Mouse (Mus musculus): ENCODE results near the gene Zyx. TPM values are rescaled to one million over a fixed set of nuclear protein-coding genes. Genes with fewer than 3 reads are reported as not detected.

Gene Zyx
- polyA plus RNA-seq, 1 experiment, result 42.6 TPM

GRCm38 (mm10) chr6:42324067-42324481 is 25.4 kb upstream of the Zyx start:
- Histone ChIP-seq H3K27me3 (ENCODE audit: control insufficient read depth, insufficient read depth, low read length, poor library complexity, severe bottlenecking) (peaks cover 6% of the 10 kb centered on the region; the same call in 1 of the 2 replicates), H3K9ac (ENCODE audit: low read depth, poor library complexity, severe bottlenecking) (peak overlapping the region; percentile 26), H3K9me3 (replicated peaks; ENCODE audit: control insufficient read depth, insufficient read depth, low read length, poor library complexity, severe bottlenecking) (no peaks in the 10 kb centered on the region), H3K4me1 (ENCODE audit: control insufficient read depth, insufficient read depth, low read length) (no peaks in the 10 kb centered on the region), H3K27ac (ENCODE audit: insufficient read depth, low read length) (no peak overlapping the region), H3K36me3 (ENCODE audit: control insufficient read depth, insufficient read depth, low read length, poor library complexity, severe bottlenecking) (no peaks in the 10 kb centered on the region), H3K4me3 (ENCODE audit: low read depth, low read length) (peak overlapping the region; percentile 89)
- TF ChIP-seq POLR2A (IDR thresholded peaks at IDR 0.05; ENCODE audit: insufficient read depth, low read length), result no peak
- no peak for TF ChIP-seq CTCF (IDR thresholded peaks at IDR 0.05; ENCODE audit: low read depth, low read length)
- TF ChIP-seq EP300 (IDR thresholded peaks at IDR 0.05; ENCODE audit: insufficient read depth, low read depth, low read length), result no peak

- H3K27ac ChIP-seq (ENCODE audit: insufficient read depth, low read length), result no peak within 1 kb of the TSS
- H3K36me3 ChIP-seq (ENCODE audit: control insufficient read depth, insufficient read depth, low read length, poor library complexity, severe bottlenecking), result no peaks in the 10 kb centered on the region
Observed at GRCm38 (mm10) chr6:42324482-42325267, 24.8 kb upstream of the Zyx start, which contains the start of gene Fam131b. Gene Fam131b, minus strand, starts transcription at chr6:42324643.

GRCm38 (mm10) chr6:42325268-42325609 is 24.2 kb upstream of the Zyx start:
- Histone ChIP-seq H3K36me3 (ENCODE audit: control insufficient read depth, insufficient read depth, low read length, poor library complexity, severe bottlenecking) (no peaks in the 10 kb centered on the region), H3K27ac (ENCODE audit: insufficient read depth, low read length) (no peak overlapping the region), H3K27me3 (ENCODE audit: control insufficient read depth, insufficient read depth, low read length, poor library complexity, severe bottlenecking) (peaks cover 6% of the 10 kb centered on the region; the same call in 1 of the 2 replicates), H3K4me1 (ENCODE audit: control insufficient read depth, insufficient read depth, low read length) (no peaks in the 10 kb centered on the region), H3K9ac (ENCODE audit: low read depth, poor library complexity, severe bottlenecking) (no peak overlapping the region), H3K9me3 (replicated peaks; ENCODE audit: control insufficient read depth, insufficient read depth, low read length, poor library complexity, severe bottlenecking) (no peaks in the 10 kb centered on the region), H3K4me3 (ENCODE audit: low read depth, low read length) (peak overlapping the region; percentile 89)
- TF ChIP-seq EP300 (IDR thresholded peaks at IDR 0.05; ENCODE audit: insufficient read depth, low read depth, low read length), result no peak
- no peak for TF ChIP-seq POLR2A (IDR thresholded peaks at IDR 0.05; ENCODE audit: insufficient read depth, low read length)
- peak; percentile 72 for TF ChIP-seq CTCF (IDR thresholded peaks at IDR 0.05; ENCODE audit: low read depth, low read length)

More at GRCm38 (mm10) chr6:42324482-42325267, 24.8 kb upstream of the Zyx start, which contains the start of gene Fam131b:
- H3K4me1 ChIP-seq (ENCODE audit: control insufficient read depth, insufficient read depth, low read length), result no peaks in the 10 kb centered on the region
- peaks cover 6% of the 10 kb centered on the region; the same call in 1 of the 2 replicates for H3K27me3 ChIP-seq (ENCODE audit: control insufficient read depth, insufficient read depth, low read length, poor library complexity, severe bottlenecking)
- no peaks in the 10 kb centered on the region for H3K9me3 ChIP-seq (replicated peaks; ENCODE audit: control insufficient read depth, insufficient read depth, low read length, poor library complexity, severe bottlenecking)
- peak within 1 kb of the TSS; percentile 26 for H3K9ac ChIP-seq (ENCODE audit: low read depth, poor library complexity, severe bottlenecking)
- peak within 1 kb of the TSS; percentile 89 for H3K4me3 ChIP-seq (ENCODE audit: low read depth, low read length)
- TF ChIP-seq CTCF (IDR thresholded peaks at IDR 0.05; ENCODE audit: low read depth, low read length) (no peak), EP300 (IDR thresholded peaks at IDR 0.05; ENCODE audit: insufficient read depth, low read depth, low read length) (no peak), POLR2A (IDR thresholded peaks at IDR 0.05; ENCODE audit: insufficient read depth, low read length) (no peak)

- H3K9ac ChIP-seq (ENCODE audit: low read depth, poor library complexity, severe bottlenecking), result no peak overlapping the region
- TF ChIP-seq CTCF (IDR thresholded peaks at IDR 0.05; ENCODE audit: low read depth, low read length), result no peak
- no peak for TF ChIP-seq POLR2A (IDR thresholded peaks at IDR 0.05; ENCODE audit: insufficient read depth, low read length)
- no peak for TF ChIP-seq EP300 (IDR thresholded peaks at IDR 0.05; ENCODE audit: insufficient read depth, low read depth, low read length)
- H3K4me3 ChIP-seq (ENCODE audit: low read depth, low read length), result no peak overlapping the region
- H3K4me1 ChIP-seq (ENCODE audit: control insufficient read depth, insufficient read depth, low read length), result no peaks in the 10 kb centered on the region
- H3K27me3 ChIP-seq (ENCODE audit: control insufficient read depth, insufficient read depth, low read length, poor library complexity, severe bottlenecking), result peaks cover 6% of the 10 kb centered on the region; the same call in 1 of the 2 replicates
- no peaks in the 10 kb centered on the region for H3K9me3 ChIP-seq (replicated peaks; ENCODE audit: control insufficient read depth, insufficient read depth, low read length, poor library complexity, severe bottlenecking)
- H3K36me3 ChIP-seq (ENCODE audit: control insufficient read depth, insufficient read depth, low read length, poor library complexity, severe bottlenecking), result no peaks in the 10 kb centered on the region
- H3K27ac ChIP-seq (ENCODE audit: insufficient read depth, low read length), result no peak overlapping the region
Observed at GRCm38 (mm10) chr6:42326509-42326908, 22.9 kb upstream of the Zyx start.

GRCm38 (mm10) chr6:42328757-42329156 is 20.7 kb upstream of the Zyx start:
- H3K4me1 ChIP-seq (ENCODE audit: control insufficient read depth, insufficient read depth, low read length), result no peaks in the 10 kb centered on the region
- peaks cover 2% of the 10 kb centered on the region; the same call in 1 of the 2 replicates for H3K27me3 ChIP-seq (ENCODE audit: control insufficient read depth, insufficient read depth, low read length, poor library complexity, severe bottlenecking)
- H3K9me3 ChIP-seq (replicated peaks; ENCODE audit: control insufficient read depth, insufficient read depth, low read length, poor library complexity, severe bottlenecking), result no peaks in the 10 kb centered on the region
- H3K4me3 ChIP-seq (ENCODE audit: low read depth, low read length), result no peak overlapping the region
- H3K9ac ChIP-seq (ENCODE audit: low read depth, poor library complexity, severe bottlenecking), result no peak overlapping the region
- H3K36me3 ChIP-seq (ENCODE audit: control insufficient read depth, insufficient read depth, low read length, poor library complexity, severe bottlenecking), result no peaks in the 10 kb centered on the region
- no peak overlapping the region for H3K27ac ChIP-seq (ENCODE audit: insufficient read depth, low read length)
- TF ChIP-seq POLR2A (IDR thresholded peaks at IDR 0.05; ENCODE audit: insufficient read depth, low read length), result no peak
- no peak for TF ChIP-seq CTCF (IDR thresholded peaks at IDR 0.05; ENCODE audit: low read depth, low read length)
- TF ChIP-seq EP300 (IDR thresholded peaks at IDR 0.05; ENCODE audit: insufficient read depth, low read depth, low read length), result no peak

- H3K4me3 ChIP-seq (ENCODE audit: low read depth, low read length), result no peak overlapping the region
- no peak overlapping the region for H3K9ac ChIP-seq (ENCODE audit: low read depth, poor library complexity, severe bottlenecking)
- no peaks in the 10 kb centered on the region for H3K27me3 ChIP-seq (ENCODE audit: control insufficient read depth, insufficient read depth, low read length, poor library complexity, severe bottlenecking)
Observed at GRCm38 (mm10) chr6:42330216-42330615, 19.2 kb upstream of the Zyx start.

More at GRCm38 (mm10) chr6:42330216-42330615, 19.2 kb upstream of the Zyx start:
- no peak overlapping the region for H3K27ac ChIP-seq (ENCODE audit: insufficient read depth, low read length)
- no peaks in the 10 kb centered on the region for H3K4me1 ChIP-seq (ENCODE audit: control insufficient read depth, insufficient read depth, low read length)
- H3K36me3 ChIP-seq (ENCODE audit: control insufficient read depth, insufficient read depth, low read length, poor library complexity, severe bottlenecking), result no peaks in the 10 kb centered on the region
- no peaks in the 10 kb centered on the region for H3K9me3 ChIP-seq (replicated peaks; ENCODE audit: control insufficient read depth, insufficient read depth, low read length, poor library complexity, severe bottlenecking)
- TF ChIP-seq CTCF (IDR thresholded peaks at IDR 0.05; ENCODE audit: low read depth, low read length), result no peak
- no peak for TF ChIP-seq EP300 (IDR thresholded peaks at IDR 0.05; ENCODE audit: insufficient read depth, low read depth, low read length)
- no peak for TF ChIP-seq POLR2A (IDR thresholded peaks at IDR 0.05; ENCODE audit: insufficient read depth, low read length)
